Mouse (Mus musculus): ENCODE measurements at regions not wholly inside any gene's neighbourhood (a gene's known extent, or its start where the extent isn't known, plus 50 kb on each side); places are given as distances from the start of the nearest gene placed in this dataset.

GRCm38 (mm10) chr13:37676912-37677311 lies 101.3 kb upstream of the Rreb1 start:
- TF ChIP-seq CTCF (IDR thresholded peaks at IDR 0.05; ENCODE audit: low read depth): no peak
- TF ChIP-seq EP300 (IDR thresholded peaks at IDR 0.05; ENCODE audit: low read depth): no peak
